Mouse (Mus musculus): ENCODE results near the gene Gtf3c6. TPM values are rescaled to one million over a fixed set of nuclear protein-coding genes. Genes with fewer than 3 reads are reported as not detected.
"Not testable (repeated sequence)": the region's sequence is repeated elsewhere in the genome, so short reads cannot be mapped to it uniquely, and the experiment has no call there.

The Gtf3c6 gene
- 9.5 and 11.7 TPM in 2 replicates for polyA plus RNA-seq (2012; rRNA removed)

- under 1% methylated on average over 43 of the region's 43 CpGs for WGBS
- Histone ChIP-seq H3K27ac (ENCODE audit: insufficient read depth, low read depth, low read length) (peak within 1 kb of the TSS; percentile 89), H3K27me3 (replicated peaks; ENCODE audit: control insufficient read depth, insufficient read depth, low read length) (no peaks in the 10 kb centered on the region), H3K4me1 (ENCODE audit: control insufficient read depth, insufficient read depth, low read length) (no peaks in the 10 kb centered on the region; the same call in 1 of the 2 replicates), H3K4me3 (ENCODE audit: insufficient read depth, low read depth, low read length) (peak within 1 kb of the TSS; percentile 97), H3K36me3 (ENCODE audit: control insufficient read depth, insufficient read depth, low read length) (peaks cover 1% of the 10 kb centered on the region; the same call in 1 of the 2 replicates)
- peak; percentile 95 for DNase-seq
- TF ChIP-seq CTCF (conservative IDR thresholded peaks at IDR 0.05; ENCODE audit: insufficient read depth, insufficient read length, low read depth, low read length) (no peak), POLR2A (IDR thresholded peaks at IDR 0.05; ENCODE audit: low read depth, low read length) (no peak)
Observed at GRCm38 (mm10) chr10:40257414-40258255, at the start of gene Gtf3c6. TSS of gene Gtf3c6 (minus strand) at chr10:40258108.

GRCm38 (mm10) chr10:40305989-40306388 lies 48.1 kb upstream of the Gtf3c6 start:
- H3K36me3 ChIP-seq (ENCODE audit: control insufficient read depth, insufficient read depth, low read length), result no peaks in the 10 kb centered on the region
- no peaks in the 10 kb centered on the region for H3K4me1 ChIP-seq (ENCODE audit: control insufficient read depth, insufficient read depth, low read length)
- no peaks in the 10 kb centered on the region for H3K27me3 ChIP-seq (replicated peaks; ENCODE audit: control insufficient read depth, insufficient read depth, low read length)
- no peak overlapping the region for H3K4me3 ChIP-seq (ENCODE audit: insufficient read depth, low read depth, low read length)
- 89% methylated on average over 1 of the region's 1 CpGs for WGBS
- no peak overlapping the region for H3K27ac ChIP-seq (ENCODE audit: insufficient read depth, low read depth, low read length)
- no peak for DNase-seq
- TF ChIP-seq CTCF (conservative IDR thresholded peaks at IDR 0.05; ENCODE audit: insufficient read depth, insufficient read length, low read depth, low read length), result no peak
- no peak for TF ChIP-seq POLR2A (IDR thresholded peaks at IDR 0.05; ENCODE audit: low read depth, low read length)

DNA sequence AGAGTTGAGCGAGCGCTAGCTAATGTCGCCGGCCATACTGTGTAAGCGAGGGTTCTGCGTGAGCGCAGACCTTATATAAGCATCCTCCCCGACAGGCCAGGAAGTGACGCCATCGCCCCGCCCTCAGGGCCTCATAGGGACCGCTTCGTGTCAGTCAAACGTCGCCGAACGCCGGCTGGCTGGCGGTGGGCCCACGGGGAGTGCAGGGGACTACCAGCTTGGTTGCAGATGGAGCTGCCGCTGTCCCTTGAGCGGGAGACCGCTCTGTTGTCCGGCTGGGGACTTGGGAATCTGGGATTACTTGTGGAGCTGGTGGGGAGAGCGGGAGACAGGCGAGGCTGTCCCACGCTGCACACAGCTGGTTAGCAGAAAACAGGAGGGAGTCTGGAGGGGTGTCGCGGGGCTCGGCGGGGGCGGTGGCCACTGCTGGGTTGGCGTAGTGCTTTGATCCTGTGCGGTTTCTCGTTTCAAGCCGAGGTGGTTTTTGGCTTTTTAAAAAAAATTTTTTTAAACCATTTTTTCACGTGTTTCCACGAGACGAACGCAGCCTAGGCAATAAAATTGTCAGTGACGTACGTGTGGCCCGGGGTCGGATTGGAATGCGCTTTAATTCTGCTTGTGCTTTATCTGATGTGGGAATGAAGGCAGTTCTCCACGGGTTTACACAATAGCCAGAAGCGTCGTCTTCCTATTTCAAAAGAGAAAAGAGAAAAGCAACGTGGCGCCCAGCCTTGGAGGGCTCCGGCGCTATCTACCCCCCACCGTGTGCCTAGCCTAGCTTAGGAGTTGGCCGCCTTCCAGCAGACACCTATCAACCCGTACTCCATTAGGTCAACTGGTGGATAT lies 44.5 kb upstream of the Gtf3c6 start, which contains the start of gene Amd1:
Amd1 (minus strand) TSS at position 47 of the 846 bp plus-strand sequence.
- peak within 1 kb of the TSS; percentile 71; the same call in 1 of the 2 replicates for H3K27ac ChIP-seq (ENCODE audit: insufficient read depth, low read depth, low read length)

DNA sequence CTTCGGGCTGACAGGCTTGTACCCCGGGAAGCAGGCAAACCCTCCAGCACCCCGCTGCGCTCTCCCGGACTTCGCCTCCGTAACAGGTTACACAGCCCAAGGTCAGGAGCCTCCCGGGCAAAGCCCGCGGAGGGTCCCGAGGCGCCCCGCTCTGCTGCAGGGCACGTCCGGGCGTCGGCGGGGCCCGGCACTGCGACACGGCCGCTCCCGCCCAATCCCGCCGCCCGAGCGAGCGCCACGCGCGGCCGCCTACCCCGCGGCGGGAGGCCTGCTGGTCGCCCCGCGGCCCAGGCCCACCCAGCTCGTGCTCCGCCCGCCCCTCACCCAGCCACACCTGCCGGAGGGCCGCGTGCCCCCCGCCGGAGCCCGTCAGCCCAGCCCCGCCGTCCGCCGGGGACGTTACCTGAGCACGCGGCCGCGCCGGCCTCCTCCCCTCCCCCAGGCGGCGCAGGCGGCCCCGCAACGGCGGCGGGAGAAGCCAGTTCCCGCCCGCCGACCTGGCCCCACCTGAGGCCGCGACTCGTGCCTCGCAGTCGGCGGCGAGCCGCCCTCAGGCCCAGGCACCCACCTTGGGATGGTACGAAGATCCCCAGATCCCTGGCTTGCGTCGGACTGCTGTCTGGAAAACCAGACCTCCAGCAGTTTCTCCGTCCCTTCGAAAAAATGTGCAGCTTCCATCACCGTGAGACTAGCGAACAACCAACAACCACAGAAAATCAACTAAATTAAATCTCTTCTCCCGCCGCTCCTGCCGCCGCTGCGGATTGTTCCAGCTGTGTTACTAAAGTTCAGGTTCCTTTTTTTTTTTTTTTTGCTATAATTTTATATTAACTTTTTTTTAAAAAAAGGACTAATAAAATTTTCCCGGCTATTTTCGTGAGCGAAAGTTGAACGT lies 43.5 kb upstream of the Gtf3c6 start:
- DNase-seq, result peak; percentile 52
- Histone ChIP-seq H3K4me3 (ENCODE audit: insufficient read depth, low read depth, low read length) (peak overlapping the region; percentile 89), H3K27ac (ENCODE audit: insufficient read depth, low read depth, low read length) (peak overlapping the region; percentile 22; the same call in 1 of the 2 replicates)
- under 1% methylated on average over 85 of the region's 91 CpGs for WGBS
- not testable (repeated sequence) for H3K27me3 ChIP-seq (replicated peaks; ENCODE audit: control insufficient read depth, insufficient read depth, low read length); H3K4me1 ChIP-seq (ENCODE audit: control insufficient read depth, insufficient read depth, low read length); H3K36me3 ChIP-seq (ENCODE audit: control insufficient read depth, insufficient read depth, low read length)

More for the DNA sequence above, 44.5 kb upstream of the Gtf3c6 start, which contains the start of gene Amd1:
- Histone ChIP-seq H3K4me3 (ENCODE audit: insufficient read depth, low read depth, low read length) (peak within 1 kb of the TSS; percentile 96), H3K27me3 (replicated peaks; ENCODE audit: control insufficient read depth, insufficient read depth, low read length) (no peaks in the 10 kb centered on the region), H3K4me1 (ENCODE audit: control insufficient read depth, insufficient read depth, low read length) (no peaks in the 10 kb centered on the region; the same call in 1 of the 2 replicates), H3K36me3 (ENCODE audit: control insufficient read depth, insufficient read depth, low read length) (no peaks in the 10 kb centered on the region)
- under 1% methylated on average over 55 of the region's 55 CpGs for WGBS
- DNase-seq, result peak; percentile 100
- TF ChIP-seq POLR2A (IDR thresholded peaks at IDR 0.05; ENCODE audit: low read depth, low read length) (peak; percentile 92), CTCF (conservative IDR thresholded peaks at IDR 0.05; ENCODE audit: insufficient read depth, insufficient read length, low read depth, low read length) (no peak)

- peak overlapping the region; percentile 22; the same call in 1 of the 2 replicates for H3K27ac ChIP-seq (ENCODE audit: insufficient read depth, low read depth, low read length)
- no peaks in the 10 kb centered on the region for H3K36me3 ChIP-seq (ENCODE audit: control insufficient read depth, insufficient read depth, low read length)
- under 1% methylated on average over 36 of the region's 36 CpGs for WGBS
- TF ChIP-seq CTCF (conservative IDR thresholded peaks at IDR 0.05; ENCODE audit: insufficient read depth, insufficient read length, low read depth, low read length) (no peak), POLR2A (IDR thresholded peaks at IDR 0.05; ENCODE audit: low read depth, low read length) (peak; percentile 15)
- peak overlapping the region; percentile 89 for H3K4me3 ChIP-seq (ENCODE audit: insufficient read depth, low read depth, low read length)
- peak; percentile 92 for DNase-seq
- H3K27me3 ChIP-seq (replicated peaks; ENCODE audit: control insufficient read depth, insufficient read depth, low read length), result no peaks in the 10 kb centered on the region
- peaks cover 4% of the 10 kb centered on the region for H3K4me1 ChIP-seq (ENCODE audit: control insufficient read depth, insufficient read depth, low read length)
Observed at GRCm38 (mm10) chr10:40300648-40301171, 42.8 kb upstream of the Gtf3c6 start.

GRCm38 (mm10) chr10:40292640-40293039 lies 34.7 kb upstream of the Gtf3c6 start:
- 82% methylated on average over 6 of the region's 6 CpGs for WGBS

More at GRCm38 (mm10) chr10:40292640-40293039, 34.7 kb upstream of the Gtf3c6 start:
- Histone ChIP-seq H3K4me1 (ENCODE audit: control insufficient read depth, insufficient read depth, low read length) (peaks cover 4% of the 10 kb centered on the region; the same call in 1 of the 2 replicates), H3K4me3 (ENCODE audit: insufficient read depth, low read depth, low read length) (no peak overlapping the region), H3K27me3 (replicated peaks; ENCODE audit: control insufficient read depth, insufficient read depth, low read length) (no peaks in the 10 kb centered on the region), H3K36me3 (ENCODE audit: control insufficient read depth, insufficient read depth, low read length) (peaks cover 2% of the 10 kb centered on the region; the same call in 1 of the 2 replicates), H3K27ac (ENCODE audit: insufficient read depth, low read depth, low read length) (no peak overlapping the region)
- DNase-seq, result no peak
- TF ChIP-seq POLR2A (IDR thresholded peaks at IDR 0.05; ENCODE audit: low read depth, low read length) (no peak), CTCF (conservative IDR thresholded peaks at IDR 0.05; ENCODE audit: insufficient read depth, insufficient read length, low read depth, low read length) (no peak)
